Mouse (Mus musculus) T-helper 17 cell (primary cell): ENCODE measurements at regions not wholly inside any gene's neighbourhood (a gene's known extent, or its start where the extent isn't known, plus 50 kb on each side); places are given as distances from the start of the nearest gene placed in this dataset.

ENCODE experiments used
- in situ Hi-C, 2 experiments: fragments of 300-600 bp; cut with MboI, MseI; formaldehyde crosslinking; loops; 1 replicate in 1 of 2; 2 replicates in 1 of 2; pipeline ENCODE4 v1.15.1; 2025; ENCODE audit warnings: high pct_unique_total_duplicates in 2 of 2

DNA sequence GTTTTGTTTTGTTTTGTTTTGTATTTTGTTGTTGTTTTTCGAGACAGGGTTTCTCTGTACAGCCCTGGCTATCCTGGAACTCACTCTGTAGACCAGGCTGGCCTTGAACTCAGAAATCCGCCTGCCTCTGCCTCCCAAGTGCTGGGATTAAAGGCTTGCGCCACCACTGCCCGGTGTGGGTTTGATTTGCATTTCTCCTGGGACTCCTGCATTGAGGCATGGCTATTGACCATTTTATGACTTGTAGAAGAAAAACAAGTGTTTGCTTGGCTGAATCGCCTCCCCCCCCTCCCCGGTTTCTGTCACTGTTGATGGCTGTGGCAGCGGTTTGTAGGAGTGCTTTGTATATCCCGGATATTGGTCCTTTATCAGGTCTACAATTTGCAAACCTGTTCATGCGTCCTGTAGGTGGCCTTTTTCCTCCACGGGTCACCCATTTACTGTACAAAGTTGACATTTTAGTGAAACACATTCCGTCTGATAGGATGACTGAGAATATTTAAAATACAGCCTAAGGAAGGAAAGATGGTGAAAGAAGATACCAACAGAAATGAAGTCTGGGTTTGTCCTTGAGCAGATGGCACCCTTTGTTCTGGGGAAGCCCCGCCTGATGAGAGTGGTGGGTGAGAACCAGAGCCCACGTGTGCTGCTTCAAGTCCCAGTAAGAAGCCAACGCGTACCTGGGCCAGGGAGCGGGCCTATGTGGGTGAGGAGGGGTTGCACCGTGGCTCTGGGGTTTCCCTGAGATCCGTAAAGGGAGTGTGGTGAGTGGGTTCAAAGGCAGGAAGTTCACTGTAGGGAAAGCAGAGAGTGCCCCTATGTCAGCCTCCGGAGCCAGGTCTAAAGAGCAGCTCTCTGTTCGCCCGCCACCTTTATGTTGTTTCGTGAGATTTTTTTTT lies 52.6 kb upstream of the Smndc1 start:
- in situ Hi-C loops = no loop called here

DNA sequence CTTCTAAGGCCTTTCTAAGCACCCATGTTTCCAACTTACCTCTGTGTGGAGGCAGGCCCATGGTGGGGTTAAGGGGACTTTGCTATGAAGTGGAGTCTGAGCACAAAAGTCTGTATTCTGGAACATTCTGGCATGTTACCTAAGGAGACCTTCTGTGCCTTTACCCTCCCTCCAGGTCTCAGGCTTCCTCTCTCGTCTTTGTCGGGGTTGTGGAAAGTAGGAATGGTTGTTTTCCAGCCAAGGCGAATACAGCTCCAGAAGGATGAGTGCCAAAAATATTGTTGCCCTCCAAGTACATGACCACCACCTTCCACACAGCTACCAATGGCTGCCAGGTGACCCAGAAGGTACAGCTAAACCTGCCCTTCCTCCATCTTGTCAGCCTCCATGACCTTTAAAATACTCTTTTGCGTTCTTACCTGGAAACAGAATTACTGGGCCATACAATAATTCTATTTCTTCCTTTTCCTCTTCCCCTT lies 51.8 kb upstream of the Smndc1 start:
- in situ Hi-C loops = no loop called here

DNA sequence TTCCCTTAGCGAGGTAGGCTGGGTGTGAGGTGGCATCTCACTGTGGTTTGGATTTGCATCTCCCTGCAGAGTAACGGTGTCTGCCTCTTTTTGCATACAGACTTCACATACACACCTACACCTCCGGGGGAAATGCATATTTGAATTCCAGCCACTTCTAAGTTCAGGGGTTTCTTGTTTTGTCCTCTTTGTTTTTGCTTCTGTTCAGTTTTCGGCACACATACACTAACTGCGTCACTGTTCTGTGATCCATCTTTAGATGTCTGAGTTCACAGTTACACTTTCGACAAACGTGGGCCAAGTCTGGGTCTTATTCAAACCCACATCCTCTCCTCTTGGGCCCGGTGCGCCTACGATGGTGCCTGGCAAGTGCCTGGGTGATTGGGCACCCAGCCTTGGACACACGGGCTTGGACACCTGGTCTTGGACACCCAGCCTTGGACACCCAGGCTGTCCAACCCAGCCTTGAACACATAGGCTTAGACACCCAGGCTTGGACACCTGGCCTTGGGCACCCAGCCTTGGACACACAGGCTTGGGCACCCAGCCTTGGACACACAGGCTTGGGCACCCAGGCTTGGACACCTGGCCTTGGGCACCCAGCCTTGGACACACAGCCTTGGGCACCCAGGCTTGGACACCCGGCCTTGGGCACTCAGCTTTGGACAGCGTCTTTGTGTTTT lies 51.2 kb upstream of the Smndc1 start:
- in situ Hi-C loops = no loop called here

GRCm38 (mm10) chr19:53440327-53441055 lies 50.1 kb upstream of the Smndc1 start:
- in situ Hi-C loops = no loop called here
